Mouse (Mus musculus) forebrain, postnatal 0 days (tissue): Measurements from ENCODE around the gene Mipep. TPM values are rescaled to one million over a fixed set of nuclear protein-coding genes. Genes with fewer than 3 reads are reported as not detected.

Source experiments
- ATAC-seq: fragments of 200-750 bp; cut with Nextera tagmentation; 2 replicates; pipeline ENCODE4 v1.8.0; 2017; ENCODE audit warnings: mild to moderate bottlenecking, moderate library complexity
- DNase-seq: peaks from one replicate; pipeline ENCODE4 v3.0.0-alpha.2; 2015
- H3K27ac ChIP-seq: fragments of 300-500 bp; sonication (generic); 2 replicates; pipeline ENCODE4 v1.5.1; 2014; ENCODE audit warnings: low read depth, mild to moderate bottlenecking, antibody characterized with exemption, low read length, moderate library complexity, mixed read lengths
- H3K27me3 ChIP-seq: fragments of 300-500 bp; sonication (generic); 2 replicates; pipeline ENCODE4 v1.6.1; 2014; ENCODE audit warnings: mild to moderate bottlenecking, low read length, mixed read lengths; ENCODE audit not compliant: insufficient read depth
- H3K36me3 ChIP-seq: fragments of 300-500 bp; sonication (generic); 2 replicates; pipeline ENCODE4 v1.6.1; 2014; ENCODE audit warnings: mild to moderate bottlenecking, moderate library complexity; ENCODE audit not compliant: insufficient read depth
- H3K4me1 ChIP-seq: fragments of 300-500 bp; sonication (generic); 2 replicates; pipeline ENCODE4 v1.6.1; 2014; ENCODE audit warnings: antibody characterized with exemption; ENCODE audit not compliant: insufficient read depth
- H3K4me2 ChIP-seq: fragments of 300-500 bp; sonication (generic); 2 replicates; pipeline ENCODE4 v1.6.1; 2014; ENCODE audit warnings: low read depth, mild to moderate bottlenecking, moderate library complexity
- H3K4me3 ChIP-seq: fragments of 300-500 bp; sonication (generic); 2 replicates; pipeline ENCODE4 v1.5.1; 2014; ENCODE audit warnings: low read depth, low read length, mixed read lengths
- H3K9ac ChIP-seq: fragments of 300-500 bp; sonication (generic); 2 replicates; pipeline ENCODE4 v1.6.1; 2014; ENCODE audit warnings: mild to moderate bottlenecking
- H3K9me3 ChIP-seq: fragments of 300-500 bp; sonication (generic); 2 replicates; pipeline ENCODE4 v1.6.1; 2016; ENCODE audit warnings: low read length
- CTCF ChIP-seq: sonication (generic); IDR thresholded peaks from 2 replicates; pipeline ENCODE4 v1.5.1; 2016; ENCODE audit warnings: antibody characterized with exemption, control low read depth, low read depth
- WGBS: fragments of 180-500 bp; shearing (Covaris S2); extraction: QIAGEN DNeasy Blood & Tissue Kit; methylation state at CpG from one replicate; pipeline ENCODE4 v1.1.7; 2014; 5-methylcytosine and 5-hydroxymethylcytosine counted together
- polyA plus RNA-seq: library from polyadenylated mRNA; unstranded; fragments of >200 nt; fragmentation: Nextera tagmentation; extraction: Ambion mirVana; gene quantifications from 2 replicates; pipeline ENCODE4 v1.2.1, GENCODE M21; 2015
- total RNA-seq: library from RNA; depleted of rRNA; stranded (reverse); fragments of >200 nt; gene quantifications from 2 replicates; pipeline ENCODE4 v1.2.3, GENCODE M21; 2014

Mipep gene
- total and polyA plus RNA-seq, 2 experiments from 2014 or later, result 19.4 to 27.4 TPM

GRCm38 (mm10) chr14:60796600-60797322 lies 12.4 kb downstream of the Mipep start:
- Histone ChIP-seq H3K27ac (no peak overlapping the region), H3K4me2 (no peak overlapping the region), H3K4me3 (no peak overlapping the region), H3K4me1 (no peaks in the 10 kb centered on the region), H3K9ac (no peak overlapping the region), H3K27me3 (no peaks in the 10 kb centered on the region), H3K9me3 (no peaks in the 10 kb centered on the region), H3K36me3 (peaks cover 35% of the 10 kb centered on the region)
- TF ChIP-seq CTCF, result no peak
- WGBS, result 92% methylated on average over 4 of the region's 4 CpGs
- ATAC-seq, result no peak
- no peak for DNase-seq

GRCm38 (mm10) chr14:60797596-60797995 lies 13.2 kb downstream of the Mipep start:
- no peak for DNase-seq
- 88% methylated on average over 5 of the region's 5 CpGs for WGBS
- Histone ChIP-seq H3K36me3 (peaks cover 35% of the 10 kb centered on the region), H3K27me3 (no peaks in the 10 kb centered on the region), H3K9me3 (no peaks in the 10 kb centered on the region), H3K4me1 (no peaks in the 10 kb centered on the region), H3K4me2 (no peak overlapping the region), H3K9ac (no peak overlapping the region), H3K27ac (no peak overlapping the region), H3K4me3 (no peak overlapping the region)
- no peak for ATAC-seq
- no peak for TF ChIP-seq CTCF

- no peak for TF ChIP-seq CTCF
- 93% methylated on average over 4 of the region's 4 CpGs for WGBS
These were observed 14.3 kb downstream of the Mipep start for GRCm38 (mm10) chr14:60798721-60799120.

GRCm38 (mm10) chr14:60799762-60800728 lies 15.7 kb downstream of the Mipep start:
- no peak overlapping the region for H3K4me3 ChIP-seq
- no peaks in the 10 kb centered on the region for H3K9me3 ChIP-seq
- ATAC-seq (peak; percentile 58; the same call in 1 of the 2 replicates), DNase-seq (peak; percentile 76)
- H3K27me3 ChIP-seq, result no peaks in the 10 kb centered on the region
- WGBS, result 49% methylated on average over 9 of the region's 9 CpGs
- peak; percentile 75 for TF ChIP-seq CTCF
- H3K9ac ChIP-seq, result no peak overlapping the region
- no peaks in the 10 kb centered on the region for H3K4me1 ChIP-seq
- H3K27ac ChIP-seq, result no peak overlapping the region
- peaks cover 44% of the 10 kb centered on the region for H3K36me3 ChIP-seq
- H3K4me2 ChIP-seq, result no peak overlapping the region

More at GRCm38 (mm10) chr14:60798721-60799120, 14.3 kb downstream of the Mipep start:
- Histone ChIP-seq H3K27ac (no peak overlapping the region), H3K27me3 (no peaks in the 10 kb centered on the region), H3K9me3 (no peaks in the 10 kb centered on the region), H3K4me1 (no peaks in the 10 kb centered on the region), H3K36me3 (peaks cover 35% of the 10 kb centered on the region), H3K4me2 (no peak overlapping the region), H3K4me3 (no peak overlapping the region), H3K9ac (no peak overlapping the region)
- ATAC-seq, result no peak
- DNase-seq, result no peak

- H3K9me3 ChIP-seq, result no peaks in the 10 kb centered on the region
- no peak overlapping the region for H3K4me2 ChIP-seq
- ATAC-seq, result no peak
- no peak for TF ChIP-seq CTCF
- H3K36me3 ChIP-seq, result peaks cover 36% of the 10 kb centered on the region
- H3K27ac ChIP-seq, result no peak overlapping the region
- no peaks in the 10 kb centered on the region for H3K4me1 ChIP-seq
- H3K9ac ChIP-seq, result no peak overlapping the region
- DNase-seq, result no peak
- no peaks in the 10 kb centered on the region for H3K27me3 ChIP-seq
- 96% methylated on average over 13 of the region's 13 CpGs for WGBS
- H3K4me3 ChIP-seq, result no peak overlapping the region
These were observed 17.7 kb downstream of the Mipep start for GRCm38 (mm10) chr14:60802026-60802425.

- peaks cover 28% of the 10 kb centered on the region for H3K36me3 ChIP-seq
- DNase-seq (no peak), ATAC-seq (no peak)
- no peak for TF ChIP-seq CTCF
- no peaks in the 10 kb centered on the region for H3K9me3 ChIP-seq
- no peak overlapping the region for H3K27ac ChIP-seq
- no peak overlapping the region for H3K4me3 ChIP-seq
- no peak overlapping the region for H3K4me2 ChIP-seq
- no peaks in the 10 kb centered on the region for H3K27me3 ChIP-seq
- no peak overlapping the region for H3K9ac ChIP-seq
- whole genome bisulfite sequencing, result 84% methylated on average over 9 of the region's 9 CpGs
- H3K4me1 ChIP-seq, result no peaks in the 10 kb centered on the region
These were observed 20.6 kb downstream of the Mipep start for GRCm38 (mm10) chr14:60804978-60805377.

- no peak overlapping the region for H3K27ac ChIP-seq
- no peak overlapping the region for H3K4me2 ChIP-seq
- no peak overlapping the region for H3K4me3 ChIP-seq
- ATAC-seq, result no peak
- TF ChIP-seq CTCF, result no peak
- H3K9ac ChIP-seq, result no peak overlapping the region
- no peaks in the 10 kb centered on the region for H3K9me3 ChIP-seq
- H3K27me3 ChIP-seq, result no peaks in the 10 kb centered on the region
- WGBS, result 80% methylated on average over 1 of the region's 1 CpGs
- H3K36me3 ChIP-seq, result peaks cover 28% of the 10 kb centered on the region
- no peaks in the 10 kb centered on the region for H3K4me1 ChIP-seq
- no peak for DNase-seq
These were observed 21.5 kb downstream of the Mipep start for GRCm38 (mm10) chr14:60805871-60806270.
